ENCODE assay signal across 29 mouse cellular contexts in the genomic region with DNA sequence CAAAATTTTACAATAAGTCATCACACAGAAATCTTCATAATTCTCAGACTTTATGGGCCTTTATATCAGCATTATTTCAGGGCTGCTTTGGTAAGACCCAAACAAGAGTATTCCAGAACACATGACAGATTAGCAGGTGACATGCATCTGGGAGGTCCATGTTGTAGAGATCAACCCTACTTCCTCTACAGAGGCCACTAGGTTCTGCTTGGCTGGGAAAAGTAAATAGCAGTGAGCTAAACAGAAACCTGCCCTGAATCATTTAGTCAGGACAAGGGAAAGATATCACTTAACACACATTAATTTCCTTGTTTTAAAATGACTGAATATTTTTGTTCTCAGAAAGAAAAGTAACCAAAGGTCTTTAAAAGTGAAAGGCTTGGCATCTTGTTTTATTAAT.
A peak's percentile ranks its signal among the peaks of the same experiment; 100 is the strongest.
DNase-seq lines count a peak whose midpoint lies in the region; ATAC-seq lines count a peak whose summit lies in the region.
"Had no signal": no experiment of that assay in that cellular context is flagged by ENCODE, and none has a peak within 500 bp of the region (broad histone marks: within the 10 kb centered on the region; RNA-seq: fewer than 3 reads in every experiment).

No protein-coding gene starts in this region.

- no peaks in the 10 kb centered on the region for H3K27me3 ChIP-seq in kidney, embryonic 15.5 days
- H3K27me3 ChIP-seq in neural tube, embryonic 14.5 days (ENCODE audit: control insufficient read depth, insufficient read depth, low read length): no peaks in the 10 kb centered on the region
- H3K27me3 ChIP-seq: embryonic facial prominence, embryonic 12.5 days; embryonic facial prominence, embryonic 15.5 days; heart, embryonic 12.5 days; heart, embryonic 15.5 days; hindbrain, embryonic 13.5 days had no signal

- peaks cover 12% of the 10 kb centered on the region for H3K4me1 ChIP-seq in kidney, embryonic 15.5 days
- no peaks in the 10 kb centered on the region for H3K4me1 ChIP-seq in neural tube, embryonic 14.5 days (ENCODE audit: control insufficient read depth, insufficient read depth, low read length)
- H3K4me1 ChIP-seq: embryonic facial prominence, embryonic 12.5 days; embryonic facial prominence, embryonic 15.5 days; heart, embryonic 12.5 days; heart, embryonic 15.5 days; hindbrain, embryonic 10.5 days; hindbrain, embryonic 13.5 days had no signal

- DNase-seq in embryo, embryonic 10.5 days (ENCODE audit: low spot score): peak; percentile 14
- DNase-seq in embryo, embryonic 10 days (ENCODE audit: low spot score): no peak
- DNase-seq in kidney, postnatal 36 days: no peak
- DNase-seq in neural tube, embryonic 10.5 days (ENCODE audit: extremely low spot score, low spot score): no peak
- no peak for DNase-seq in gastrocnemius, postnatal 10 days
- DNase-seq in lung, postnatal 14 days: no peak
- DNase-seq: adrenal gland, adult 2 months; adrenal gland, postnatal 14 days; B cell, adult 2 months; cerebellum, adult 11 months; cerebellum, adult 2 months; cerebellum, adult 9-11 months; cerebellum, postnatal 25 days; forebrain, postnatal 0 days; gastrocnemius, adult 2 months; gastrocnemius, postnatal 25 days; heart, adult 18-20 months; heart, postnatal 10 days; heart, postnatal 36 days had no signal

- no peaks in the 10 kb centered on the region for H3K36me3 ChIP-seq in kidney, embryonic 15.5 days
- no peaks in the 10 kb centered on the region for H3K36me3 ChIP-seq in neural tube, embryonic 14.5 days (ENCODE audit: control insufficient read depth, insufficient read depth, low read length)
- H3K36me3 ChIP-seq: embryonic facial prominence, embryonic 12.5 days; embryonic facial prominence, embryonic 15.5 days; heart, embryonic 12.5 days; heart, embryonic 15.5 days; hindbrain, embryonic 10.5 days; hindbrain, embryonic 13.5 days had no signal

- no peak overlapping the region; the same call in 1 of the 2 replicates for H3K27ac ChIP-seq in kidney, embryonic 15.5 days
- H3K27ac ChIP-seq in neural tube, embryonic 14.5 days (ENCODE audit: low read depth, low read length): no peak overlapping the region
- H3K27ac ChIP-seq: embryonic facial prominence, embryonic 12.5 days; embryonic facial prominence, embryonic 15.5 days; gastrocnemius, adult 2 months; heart, embryonic 15.5 days; hindbrain, embryonic 10.5 days; hindbrain, embryonic 13.5 days had no signal

- H3K4me2 ChIP-seq in kidney, embryonic 15.5 days: no peak overlapping the region
- H3K4me2 ChIP-seq in neural tube, embryonic 14.5 days (ENCODE audit: low read depth, low read length): no peak overlapping the region
- H3K4me2 ChIP-seq: embryonic facial prominence, embryonic 12.5 days; embryonic facial prominence, embryonic 15.5 days; heart, embryonic 12.5 days; heart, embryonic 15.5 days; hindbrain, embryonic 13.5 days had no signal

- peak; percentile 97 for ATAC-seq in kidney, embryonic 15.5 days (replicated peaks; ENCODE audit: low FRiP score)
- 0 out of 2 replicates have a peak, but pooled peaks have one; percentile 41 for ATAC-seq in neural tube, embryonic 14.5 days (ENCODE audit: low read depth)
- ATAC-seq: forebrain, embryonic 14.5 days; forebrain, postnatal 0 days; hindbrain, embryonic 16.5 days had no signal

- no peaks in the 10 kb centered on the region for H3K9me3 ChIP-seq in kidney, embryonic 15.5 days (replicated peaks)
- no peaks in the 10 kb centered on the region for H3K9me3 ChIP-seq in neural tube, embryonic 14.5 days (ENCODE audit: control insufficient read depth, low read length)
- H3K9me3 ChIP-seq: embryonic facial prominence, embryonic 12.5 days; embryonic facial prominence, embryonic 15.5 days; heart, embryonic 12.5 days; heart, embryonic 15.5 days; hindbrain, embryonic 10.5 days; hindbrain, embryonic 13.5 days had no signal

- H3K4me3 ChIP-seq in kidney, embryonic 15.5 days (replicated peaks): no peak overlapping the region
- H3K4me3 ChIP-seq in neural tube, embryonic 14.5 days (ENCODE audit: low read depth, low read length): no peak overlapping the region
- H3K4me3 ChIP-seq: embryonic facial prominence, embryonic 12.5 days; embryonic facial prominence, embryonic 15.5 days; gastrocnemius, adult 2 months; heart, embryonic 12.5 days; heart, embryonic 15.5 days; hindbrain, embryonic 10.5 days; hindbrain, embryonic 13.5 days had no signal

- no peak overlapping the region for H3K9ac ChIP-seq in kidney, embryonic 15.5 days
- no peak overlapping the region for H3K9ac ChIP-seq in neural tube, embryonic 14.5 days (replicated peaks; ENCODE audit: low read depth, low read length)
- H3K9ac ChIP-seq: embryonic facial prominence, embryonic 12.5 days; embryonic facial prominence, embryonic 15.5 days; forebrain, postnatal 0 days; heart, embryonic 12.5 days; heart, embryonic 15.5 days; hindbrain, embryonic 13.5 days had no signal
